Mouse (Mus musculus) embryonic facial prominence, embryonic 10.5 days (tissue): Measurements from ENCODE around the gene Ncapg2. TPM values are rescaled to one million over a fixed set of nuclear protein-coding genes. Genes with fewer than 3 reads are reported as not detected.

Source experiments
- DNase-seq: peaks from one replicate; pipeline ENCODE4 v3.0.0-alpha.2; 2017; ENCODE audit warnings: low spot score
- H3K27ac ChIP-seq: fragments of 300-500 bp; sonication (generic); replicated peaks from 2 replicates; pipeline ENCODE4 v1.5.1; 2016; ENCODE audit warnings: mild to moderate bottlenecking
- H3K27me3 ChIP-seq: fragments of 300-500 bp; sonication (generic); replicated peaks from 2 replicates; pipeline ENCODE4 v1.6.1; 2016; ENCODE audit warnings: low read depth, mild to moderate bottlenecking; ENCODE audit not compliant: poor library complexity, severe bottlenecking
- H3K36me3 ChIP-seq: fragments of 300-500 bp; sonication (generic); replicated peaks from 2 replicates; pipeline ENCODE4 v1.6.1; 2016; ENCODE audit warnings: mild to moderate bottlenecking, moderate library complexity
- H3K4me1 ChIP-seq: fragments of 300-500 bp; sonication (generic); 2 replicates; pipeline ENCODE4 v1.6.1; 2016
- H3K4me3 ChIP-seq: fragments of 300-500 bp; sonication (generic); 2 replicates; pipeline ENCODE4 v1.5.1; 2016; ENCODE audit warnings: mild to moderate bottlenecking, moderate library complexity
- H3K9me3 ChIP-seq: fragments of 300-500 bp; sonication (generic); 2 replicates; pipeline ENCODE4 v1.6.1; 2016; ENCODE audit warnings: mild to moderate bottlenecking
- WGBS: fragments of 180-500 bp; shearing (Covaris S2); methylation state at CpG from one replicate; pipeline ENCODE4 v1.1.7; 2016; 5-methylcytosine and 5-hydroxymethylcytosine counted together
- polyA plus RNA-seq: library from polyadenylated mRNA; unstranded; fragments of >200 nt; fragmentation: Nextera tagmentation; extraction: Ambion mirVana; gene quantifications from 2 replicates; pipeline ENCODE4 v1.2.1, GENCODE M21; 2016

Ncapg2 gene
- polyA plus RNA-seq, 1 experiment from 2014 or later, result 53.1 TPM

DNA sequence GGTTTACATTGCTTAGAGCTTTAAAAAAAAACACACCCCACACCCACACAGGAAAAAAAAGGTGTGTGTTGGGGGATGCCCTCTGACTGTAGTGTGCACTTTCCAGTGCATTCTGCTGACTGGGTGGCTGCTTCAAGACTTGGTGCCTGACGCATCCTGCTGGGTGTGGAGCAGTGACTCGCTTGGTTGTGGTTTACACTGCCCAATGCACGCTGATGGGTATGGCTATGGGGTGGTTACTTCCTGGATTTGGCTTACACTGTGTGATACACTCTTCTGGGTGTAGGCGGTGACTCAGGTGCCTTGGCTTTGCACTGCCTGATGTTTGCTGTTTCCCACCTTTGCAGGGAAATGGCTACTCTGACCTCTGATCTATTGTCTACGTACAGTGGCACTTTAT is 61.8 kb downstream of the Ncapg2 start:
- Histone ChIP-seq H3K27me3 (no peaks in the 10 kb centered on the region), H3K36me3 (peaks cover 39% of the 10 kb centered on the region), H3K27ac (no peak overlapping the region), H3K4me1 (no peaks in the 10 kb centered on the region), H3K9me3 (no peaks in the 10 kb centered on the region), H3K4me3 (no peak overlapping the region)
- 95% methylated on average over 5 of the region's 5 CpGs for WGBS
- no peak for DNase-seq

DNA sequence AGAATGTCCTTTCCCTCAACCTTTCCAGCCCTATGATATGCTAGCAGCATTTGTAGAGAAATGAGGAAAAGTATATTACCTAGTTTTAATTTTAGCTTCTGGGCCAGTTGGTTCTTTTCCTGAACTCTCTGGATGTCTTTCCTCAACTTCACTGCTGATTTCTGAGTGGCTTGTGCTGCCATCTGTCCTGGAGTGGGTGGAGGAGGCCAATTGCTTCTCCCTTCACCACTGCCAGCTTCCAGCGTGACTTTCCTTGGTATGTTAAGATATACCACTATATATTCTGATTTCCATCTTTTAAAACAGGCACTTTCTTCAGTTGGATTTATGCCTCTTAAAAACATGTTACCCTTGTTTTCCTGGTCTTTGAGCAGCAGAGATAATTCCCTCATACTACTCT is 63.1 kb downstream of the Ncapg2 start:
- Histone ChIP-seq H3K36me3 (peaks cover 35% of the 10 kb centered on the region), H3K27me3 (no peaks in the 10 kb centered on the region), H3K4me3 (no peak overlapping the region), H3K9me3 (no peaks in the 10 kb centered on the region), H3K4me1 (no peaks in the 10 kb centered on the region), H3K27ac (no peak overlapping the region)
- 81% methylated on average over 1 of the region's 1 CpGs for WGBS
- DNase-seq, result no peak

GRCm38 (mm10) chr12:116469096-116469495 is 63.9 kb downstream of the Ncapg2 start:
- Histone ChIP-seq H3K36me3 (peaks cover 28% of the 10 kb centered on the region), H3K27me3 (no peaks in the 10 kb centered on the region), H3K4me1 (no peaks in the 10 kb centered on the region), H3K27ac (no peak overlapping the region), H3K9me3 (no peaks in the 10 kb centered on the region), H3K4me3 (no peak overlapping the region)
- 84% methylated on average over 3 of the region's 3 CpGs for WGBS
- no peak for DNase-seq

- DNase-seq, result no peak
- WGBS, result 84% methylated on average over 2 of the region's 2 CpGs
Observed at GRCm38 (mm10) chr12:116473264-116473663, 68.1 kb downstream of the Ncapg2 start.

DNA sequence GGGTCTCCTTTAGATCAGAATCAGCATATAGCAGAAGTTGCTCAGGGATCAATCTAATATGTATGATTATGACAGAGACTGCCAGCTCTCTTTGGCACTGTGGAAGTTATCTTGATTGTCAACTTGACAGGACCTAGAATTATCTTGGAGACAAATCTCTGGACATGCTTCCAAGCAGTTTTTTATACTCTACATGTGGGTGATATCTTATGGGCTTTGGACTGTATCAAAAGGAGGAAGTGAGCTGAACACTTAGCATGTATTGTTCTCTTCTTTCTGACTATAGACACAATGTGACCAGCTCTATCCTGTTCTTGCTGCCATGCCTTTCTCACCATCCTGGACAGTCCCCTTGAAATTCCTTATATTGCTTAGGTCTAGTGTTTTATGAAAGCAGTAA is 68.6 kb downstream of the Ncapg2 start:
- Histone ChIP-seq H3K27me3 (no peaks in the 10 kb centered on the region), H3K4me3 (no peak overlapping the region), H3K27ac (no peak overlapping the region), H3K4me1 (no peaks in the 10 kb centered on the region), H3K9me3 (no peaks in the 10 kb centered on the region), H3K36me3 (no peaks in the 10 kb centered on the region)
- DNase-seq, result no peak

More at GRCm38 (mm10) chr12:116473264-116473663, 68.1 kb downstream of the Ncapg2 start:
- no peaks in the 10 kb centered on the region for H3K27me3 ChIP-seq
- H3K4me1 ChIP-seq, result no peaks in the 10 kb centered on the region
- H3K9me3 ChIP-seq, result no peaks in the 10 kb centered on the region
- no peak overlapping the region for H3K27ac ChIP-seq
- no peaks in the 10 kb centered on the region for H3K36me3 ChIP-seq
- no peak overlapping the region for H3K4me3 ChIP-seq

- Histone ChIP-seq H3K27ac (no peak overlapping the region), H3K9me3 (no peaks in the 10 kb centered on the region), H3K36me3 (no peaks in the 10 kb centered on the region), H3K27me3 (no peaks in the 10 kb centered on the region), H3K4me1 (no peaks in the 10 kb centered on the region), H3K4me3 (no peak overlapping the region)
- WGBS, result 80% methylated on average over 3 of the region's 3 CpGs
- DNase-seq, result no peak
Observed at GRCm38 (mm10) chr12:116474676-116475075, 69.5 kb downstream of the Ncapg2 start.

GRCm38 (mm10) chr12:116478771-116479170 is 73.6 kb downstream of the Ncapg2 start:
- H3K27me3 ChIP-seq, result no peaks in the 10 kb centered on the region
- H3K4me1 ChIP-seq, result no peaks in the 10 kb centered on the region
- H3K27ac ChIP-seq, result no peak overlapping the region
- no peaks in the 10 kb centered on the region for H3K9me3 ChIP-seq
- no peak for DNase-seq
- 65% methylated on average over 1 of the region's 1 CpGs for WGBS
- no peak overlapping the region for H3K4me3 ChIP-seq
- no peaks in the 10 kb centered on the region for H3K36me3 ChIP-seq

GRCm38 (mm10) chr12:116481921-116482320 is 76.7 kb downstream of the Ncapg2 start:
- H3K36me3 ChIP-seq, result no peaks in the 10 kb centered on the region
- no peak overlapping the region for H3K4me3 ChIP-seq
- H3K4me1 ChIP-seq, result peaks cover 13% of the 10 kb centered on the region
- H3K27ac ChIP-seq, result no peak overlapping the region
- 83% methylated on average over 1 of the region's 1 CpGs for WGBS
- no peak for DNase-seq
- H3K9me3 ChIP-seq, result no peaks in the 10 kb centered on the region
- peaks cover 20% of the 10 kb centered on the region for H3K27me3 ChIP-seq

DNA sequence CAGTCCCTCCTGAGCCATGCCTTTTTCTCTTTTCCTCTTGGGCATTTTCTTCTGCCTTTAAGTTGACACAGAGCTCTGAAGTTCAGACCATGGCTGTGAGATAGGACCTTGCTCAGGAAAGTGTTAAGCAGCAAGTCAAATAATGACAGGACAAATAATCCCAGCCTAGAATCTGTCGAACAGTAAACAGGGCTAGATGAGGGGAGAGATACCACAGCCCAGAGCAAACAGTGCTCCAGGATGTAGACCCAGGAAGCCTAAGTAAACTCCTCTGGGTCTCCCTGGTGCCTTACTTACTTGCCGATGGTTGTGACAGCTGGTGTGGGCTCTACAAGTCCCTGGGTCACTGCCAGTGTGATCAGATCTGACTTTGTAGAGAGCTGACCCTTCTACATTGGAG is 78.4 kb downstream of the Ncapg2 start:
- no peak for DNase-seq
- Histone ChIP-seq H3K9me3 (no peaks in the 10 kb centered on the region), H3K4me1 (peaks cover 13% of the 10 kb centered on the region), H3K4me3 (no peak overlapping the region), H3K27me3 (peaks cover 30% of the 10 kb centered on the region), H3K36me3 (no peaks in the 10 kb centered on the region), H3K27ac (no peak overlapping the region)
- WGBS, result 69% methylated on average over 2 of the region's 2 CpGs

DNA sequence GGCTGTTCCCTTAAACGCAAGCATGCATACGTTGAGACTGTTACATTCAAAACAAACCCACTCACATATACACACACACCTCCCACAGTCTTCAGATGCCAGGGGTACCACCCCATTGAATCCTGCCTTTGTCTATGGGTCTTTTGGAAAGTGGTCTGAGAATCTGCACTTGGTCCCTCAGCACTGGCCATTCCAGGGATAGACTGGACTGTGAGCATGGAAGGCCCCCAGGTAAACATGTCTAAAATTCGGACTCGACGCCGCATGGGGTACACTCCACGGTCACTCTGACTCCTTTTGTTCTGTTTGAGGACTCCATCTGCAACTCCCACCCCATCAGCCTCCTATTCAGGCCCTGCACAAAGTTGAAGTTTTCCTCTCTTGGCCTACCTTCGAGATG is 79.8 kb downstream of the Ncapg2 start:
- H3K4me3 ChIP-seq, result peak overlapping the region; percentile 71; the same call in 1 of the 2 replicates
- WGBS, result 76% methylated on average over 8 of the region's 8 CpGs
- H3K27ac ChIP-seq, result no peak overlapping the region
- H3K27me3 ChIP-seq, result peaks cover 30% of the 10 kb centered on the region
- DNase-seq, result no peak
- H3K9me3 ChIP-seq, result no peaks in the 10 kb centered on the region
- H3K36me3 ChIP-seq, result no peaks in the 10 kb centered on the region
- peaks cover 13% of the 10 kb centered on the region for H3K4me1 ChIP-seq

- peak; percentile 91 for DNase-seq
- under 1% methylated on average over 86 of the region's 86 CpGs for WGBS
- Histone ChIP-seq H3K36me3 (no peaks in the 10 kb centered on the region), H3K9me3 (no peaks in the 10 kb centered on the region), H3K27me3 (peaks cover 30% of the 10 kb centered on the region), H3K27ac (no peak within 1 kb of the TSS; the same call in 1 of the 2 replicates), H3K4me3 (peak within 1 kb of the TSS; percentile 71), H3K4me1 (peaks cover 13% of the 10 kb centered on the region)
Observed at GRCm38 (mm10) chr12:116485591-116486403, 80.6 kb downstream of the Ncapg2 start, which contains the start of gene Ptprn2. Gene Ptprn2, plus strand, starts transcription at chr12:116485720.

DNA sequence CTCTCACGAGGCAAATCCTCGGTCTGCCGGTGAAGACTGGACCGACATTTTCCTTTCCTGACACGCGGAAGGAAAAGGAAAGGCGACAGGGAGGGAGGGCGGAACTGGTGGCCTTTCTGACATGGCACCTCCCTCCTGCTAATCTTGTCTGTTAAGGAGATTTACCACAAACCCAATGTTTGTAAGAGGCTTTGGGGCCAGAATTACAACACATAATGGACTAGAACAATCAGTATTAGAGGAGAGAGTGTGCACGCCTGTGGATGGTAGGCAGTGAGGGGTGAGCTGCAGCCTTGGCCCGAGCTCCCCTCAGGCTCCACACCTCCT is 81.2 kb downstream of the Ncapg2 start:
- Histone ChIP-seq H3K4me1 (peaks cover 13% of the 10 kb centered on the region), H3K9me3 (no peaks in the 10 kb centered on the region), H3K36me3 (no peaks in the 10 kb centered on the region), H3K27ac (no peak overlapping the region), H3K4me3 (peak overlapping the region; percentile 71), H3K27me3 (peaks cover 30% of the 10 kb centered on the region)
- no peak for DNase-seq
- WGBS, result 5% methylated on average over 10 of the region's 10 CpGs

- 77% methylated on average over 8 of the region's 8 CpGs for WGBS
- no peak overlapping the region for H3K4me3 ChIP-seq
- peaks cover 30% of the 10 kb centered on the region for H3K27me3 ChIP-seq
- peaks cover 13% of the 10 kb centered on the region for H3K4me1 ChIP-seq
- DNase-seq, result no peak
- H3K27ac ChIP-seq, result no peak overlapping the region
- H3K36me3 ChIP-seq, result no peaks in the 10 kb centered on the region
- no peaks in the 10 kb centered on the region for H3K9me3 ChIP-seq
Observed at GRCm38 (mm10) chr12:116488836-116489235, 83.6 kb downstream of the Ncapg2 start.
